Mouse (Mus musculus) lung, postnatal 0 days (tissue): ENCODE results near the gene Nav3.

Source experiments
- CTCF ChIP-seq: IDR thresholded peaks from 2 replicates; pipeline ENCODE4 v1.5.1; 2016; ENCODE audit warnings: antibody characterized with exemption, mild to moderate bottlenecking
- EP300 ChIP-seq: IDR thresholded peaks from 2 replicates; pipeline ENCODE4 v1.6.1; 2016; ENCODE audit warnings: antibody characterized with exemption, mild to moderate bottlenecking, control low read depth

DNA sequence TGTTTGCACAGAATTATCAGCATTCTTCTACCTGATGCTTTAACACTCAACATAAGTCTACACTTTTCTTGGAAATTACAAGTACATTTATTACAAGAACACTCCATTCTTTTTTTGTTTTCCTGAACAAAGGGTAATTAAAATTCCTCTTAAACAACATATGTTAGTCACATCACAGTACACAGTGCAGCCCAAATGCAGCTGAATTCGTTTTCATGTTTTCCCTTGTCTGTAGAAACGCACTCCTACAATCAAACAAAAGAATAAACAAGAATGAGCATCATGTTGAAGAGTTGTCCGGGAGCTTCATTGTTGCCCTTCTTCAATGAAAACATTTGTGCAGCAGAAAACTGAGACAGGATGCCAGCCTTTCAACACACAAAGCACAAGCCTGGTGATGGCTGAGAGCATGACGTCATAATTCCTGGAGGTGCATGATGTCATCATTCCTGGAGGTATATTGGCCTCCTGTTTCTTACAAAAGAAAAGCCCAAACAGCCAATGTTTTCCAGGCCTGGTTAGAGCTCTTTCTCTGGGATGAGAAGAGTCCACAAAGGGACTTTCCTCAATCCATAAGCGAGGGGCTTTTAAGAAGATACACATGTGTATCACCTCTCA lies 367.5 kb downstream of the Nav3 start:
- TF ChIP-seq EP300 = no peak
- TF ChIP-seq CTCF = no peak
